ENCODE assay signal across 16 mouse cellular contexts in the genomic region with DNA sequence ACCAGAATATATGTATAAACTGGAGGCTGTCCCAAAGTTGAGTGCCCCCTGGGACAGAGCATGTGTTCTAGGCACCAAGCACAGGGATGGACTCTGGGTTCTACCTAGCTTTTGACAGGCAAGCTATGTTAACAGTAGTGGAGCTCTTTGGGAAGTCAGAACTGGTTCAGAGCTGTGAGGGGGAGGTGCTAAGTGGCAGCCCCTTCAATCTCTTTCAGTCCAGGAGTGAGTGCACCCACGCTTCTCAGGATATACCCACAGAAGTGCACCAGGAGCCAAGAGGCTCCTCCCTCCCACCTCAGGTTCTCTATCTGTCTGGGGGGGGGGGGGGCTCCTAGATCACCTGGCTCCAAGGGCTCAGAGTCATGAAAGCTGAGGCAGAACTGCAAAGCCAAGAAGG.
"Had no signal": no experiment of that assay in that cellular context is flagged by ENCODE, and none has a peak within 500 bp of the region (broad histone marks: within the 10 kb centered on the region; RNA-seq: fewer than 3 reads in every experiment).

No protein-coding gene starts in this region.

- DNase-seq: liver, postnatal 0 days; lung, adult 2 months; lung, postnatal 14 days; lung, postnatal 36 days; thymus, adult 2 months; thymus, postnatal 36 days had no signal

- H3K4me1 ChIP-seq: midbrain, embryonic 15.5 days; neural tube, embryonic 12.5 days had no signal

- H3K27me3 ChIP-seq: lung, embryonic 15.5 days; megakaryocyte, embryonic 14.5 days; midbrain, embryonic 13.5 days; midbrain, embryonic 15.5 days; neural tube, embryonic 12.5 days; stomach, embryonic 15.5 days had no signal

- H3K4me3 ChIP-seq: lung, embryonic 15.5 days; megakaryocyte, embryonic 14.5 days; midbrain, embryonic 13.5 days; midbrain, embryonic 15.5 days; neural tube, embryonic 12.5 days; stomach, embryonic 15.5 days had no signal

- H3K36me3 ChIP-seq: lung, embryonic 15.5 days; midbrain, embryonic 15.5 days; neural tube, embryonic 12.5 days; stomach, embryonic 15.5 days had no signal

- H3K9me3 ChIP-seq: lung, embryonic 15.5 days; megakaryocyte, embryonic 14.5 days; midbrain, embryonic 13.5 days; midbrain, embryonic 15.5 days; neural tube, embryonic 12.5 days; stomach, embryonic 15.5 days had no signal

- H3K27ac ChIP-seq: lung, embryonic 15.5 days; macrophage; midbrain, embryonic 13.5 days; midbrain, embryonic 15.5 days; neural tube, embryonic 12.5 days; stomach, embryonic 15.5 days; stomach, postnatal 0 days had no signal

- H3K4me2 ChIP-seq: lung, embryonic 15.5 days; midbrain, embryonic 11.5 days; midbrain, embryonic 13.5 days; midbrain, embryonic 15.5 days; neural tube, embryonic 12.5 days; stomach, embryonic 15.5 days had no signal

- ATAC-seq: liver, postnatal 0 days; lung, postnatal 0 days; midbrain, embryonic 13.5 days; midbrain, embryonic 15.5 days had no signal

- H3K9ac ChIP-seq: liver, postnatal 0 days; lung, embryonic 15.5 days; midbrain, embryonic 13.5 days; midbrain, embryonic 15.5 days; neural tube, embryonic 12.5 days; stomach, embryonic 15.5 days had no signal
